Mouse (Mus musculus): ENCODE data around the gene Fam114a1.

Gene Fam114a1

GRCm38 (mm10) chr5:65003946-65004535, 34.2 kb downstream of the Fam114a1 start:
- in situ Hi-C loops (cut with MboI, MseI) = no loop called here

GRCm38 (mm10) chr5:65005251-65005650, 35.4 kb downstream of the Fam114a1 start:
- in situ Hi-C loops (cut with MboI, MseI) = no loop called here

DNA sequence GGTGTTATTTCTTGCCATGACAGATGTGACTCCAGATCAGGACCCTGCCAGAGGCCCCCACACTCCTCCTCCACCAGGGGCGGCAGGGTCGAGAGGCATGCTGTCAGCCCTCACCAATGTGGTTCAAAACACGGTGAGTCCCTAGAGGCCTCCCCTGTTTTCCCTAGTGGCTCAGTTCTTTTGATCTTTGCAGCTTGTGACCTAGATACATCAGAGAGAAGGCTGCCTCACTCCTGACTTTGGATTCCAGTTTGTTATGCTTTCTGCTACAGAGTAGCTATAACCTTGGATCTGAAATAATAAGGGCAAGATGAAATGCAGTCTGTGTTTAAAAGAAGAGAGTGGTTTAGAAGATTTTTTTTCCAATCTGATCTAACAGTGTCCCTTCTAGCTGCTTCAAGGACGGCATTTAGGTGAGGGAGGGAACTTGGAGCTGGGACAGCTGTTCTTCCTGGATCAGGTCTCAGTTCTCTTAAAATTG, 36.2 kb downstream of the Fam114a1 start:
- in situ Hi-C loops (cut with MboI, MseI) = no loop called here

DNA sequence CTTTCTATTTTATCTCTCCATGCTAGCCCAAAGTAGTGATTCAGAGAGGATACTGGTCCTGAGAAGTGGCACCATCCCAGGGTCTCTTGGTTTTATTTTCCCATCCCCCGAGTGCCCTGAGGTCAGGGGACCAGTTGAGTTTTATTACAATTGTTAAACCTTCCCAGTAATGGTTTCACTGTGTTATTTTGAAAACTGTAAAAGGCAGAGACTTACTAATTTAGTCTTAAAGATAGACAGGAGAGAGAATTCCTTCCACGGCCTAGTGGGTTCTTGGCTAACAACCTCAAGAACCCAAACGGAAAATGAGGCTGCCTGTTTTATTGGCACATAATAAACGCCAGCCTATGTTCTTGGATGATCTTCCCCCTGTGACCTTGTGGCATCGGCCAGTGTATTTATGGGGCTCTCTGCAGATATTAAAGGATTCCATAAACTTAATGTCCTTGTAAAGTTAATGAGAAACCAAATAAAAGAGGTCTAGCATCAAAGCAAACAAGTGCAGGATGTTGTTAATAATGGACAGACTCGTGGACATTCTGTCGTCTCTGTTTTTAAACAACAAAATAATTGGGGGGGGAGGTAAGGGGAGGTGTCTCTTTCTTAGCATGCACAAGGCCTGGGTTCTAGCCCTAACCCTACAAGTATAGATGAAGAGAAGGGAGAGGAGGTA, 42.2 kb downstream of the Fam114a1 start:
- in situ Hi-C loops (cut with MboI, MseI) = no loop called here

GRCm38 (mm10) chr5:65015508-65015907, 45.6 kb downstream of the Fam114a1 start:
- in situ Hi-C loops (cut with MboI, MseI) = no loop called here

DNA sequence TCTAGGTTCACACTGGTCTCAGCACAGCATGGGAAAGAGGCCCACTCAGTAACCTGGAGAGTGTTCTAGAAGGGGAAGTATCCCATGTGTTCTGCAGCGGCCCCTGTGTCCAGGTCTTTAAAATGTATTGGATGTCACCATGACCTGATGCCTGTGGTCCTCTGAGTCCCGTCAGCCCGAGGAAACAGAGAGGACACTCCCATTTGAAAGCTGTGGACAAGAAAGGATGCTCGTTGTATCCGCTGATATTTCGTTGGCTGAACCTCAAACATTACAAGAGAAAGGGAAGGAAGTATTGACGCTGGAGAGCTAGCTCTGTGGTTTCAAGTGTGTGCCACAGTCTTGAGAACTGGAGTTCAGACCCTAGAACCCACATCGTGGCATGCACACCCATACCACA, 49.2 kb downstream of the Fam114a1 start:
- in situ Hi-C loops (cut with MboI, MseI) = no loop called here

- in situ Hi-C loops (cut with MboI, MseI) = no loop called here
Observed at GRCm38 (mm10) chr5:65019823-65020222, 50.0 kb downstream of the Fam114a1 start.

DNA sequence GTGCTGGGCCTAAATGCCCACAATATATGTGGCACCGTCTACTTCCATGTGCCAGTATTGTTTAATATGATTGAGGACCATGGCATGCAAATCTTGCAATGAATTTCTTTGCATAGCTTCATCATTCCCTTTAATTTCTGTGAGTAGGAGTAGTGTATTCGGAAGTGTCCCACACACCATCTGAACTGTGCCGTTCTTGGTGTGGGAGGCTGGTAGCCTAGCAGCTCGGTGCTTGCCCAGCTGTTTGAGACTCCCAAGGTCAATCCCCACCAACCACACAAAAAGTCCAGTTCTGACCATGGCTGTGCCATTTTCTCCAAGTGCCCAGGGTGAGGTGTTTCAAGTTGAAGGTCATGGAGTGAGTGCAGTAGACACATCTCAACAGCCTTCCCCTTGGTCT, 52.1 kb downstream of the Fam114a1 start:
- in situ Hi-C loops (cut with MboI, MseI) = no loop called here

- in situ Hi-C loops (cut with MboI, MseI) = no loop called here
Observed at GRCm38 (mm10) chr5:65024641-65025040, 54.8 kb downstream of the Fam114a1 start.

GRCm38 (mm10) chr5:65025916-65026315, 56.0 kb downstream of the Fam114a1 start:
- in situ Hi-C loops (cut with MboI, MseI) = no loop called here

DNA sequence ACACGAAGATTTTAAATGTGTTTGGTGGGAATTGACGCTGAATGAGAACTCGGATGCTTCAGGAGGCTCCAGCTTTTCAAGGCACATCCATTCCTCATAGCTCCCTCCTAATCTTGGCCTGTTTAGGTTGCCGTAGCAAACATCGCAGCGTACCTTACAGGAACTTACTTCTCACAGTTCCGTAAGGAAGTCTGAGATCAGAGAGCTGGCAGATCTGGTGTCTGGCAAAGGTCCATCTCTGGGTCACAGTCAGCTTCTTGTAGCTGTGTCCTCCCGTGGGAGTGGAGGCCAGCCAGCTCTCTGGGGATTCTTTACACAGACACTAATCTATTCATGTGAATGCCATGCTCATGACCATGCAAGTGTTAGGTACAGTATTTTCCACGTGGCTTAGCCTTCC, 56.9 kb downstream of the Fam114a1 start:
- in situ Hi-C loops (cut with MboI, MseI) = no loop called here

DNA sequence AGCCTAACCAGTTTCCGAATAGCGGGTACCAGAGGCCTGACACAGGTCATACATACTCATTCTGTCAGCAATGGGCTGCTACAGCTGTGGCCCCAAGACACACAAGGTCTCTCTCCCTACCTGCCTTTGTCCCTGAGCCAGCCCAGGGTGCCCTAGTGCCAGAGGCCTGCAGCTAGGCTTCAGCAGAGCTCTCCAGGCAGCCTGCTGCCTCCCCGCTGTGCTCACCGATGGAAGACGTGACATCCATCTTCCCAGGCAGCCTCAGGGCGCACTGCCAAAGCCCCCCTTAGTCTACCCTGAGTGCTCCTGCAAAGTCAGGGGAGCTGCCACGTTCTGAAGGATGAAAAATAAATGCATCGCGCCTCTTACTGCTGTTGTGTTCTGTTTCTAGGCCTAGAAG, 58.1 kb downstream of the Fam114a1 start:
- in situ Hi-C loops (cut with MboI, MseI) = no loop called here

GRCm38 (mm10) chr5:65036597-65036996, 66.7 kb downstream of the Fam114a1 start:
- in situ Hi-C loops (cut with MboI, MseI) = no loop called here

DNA sequence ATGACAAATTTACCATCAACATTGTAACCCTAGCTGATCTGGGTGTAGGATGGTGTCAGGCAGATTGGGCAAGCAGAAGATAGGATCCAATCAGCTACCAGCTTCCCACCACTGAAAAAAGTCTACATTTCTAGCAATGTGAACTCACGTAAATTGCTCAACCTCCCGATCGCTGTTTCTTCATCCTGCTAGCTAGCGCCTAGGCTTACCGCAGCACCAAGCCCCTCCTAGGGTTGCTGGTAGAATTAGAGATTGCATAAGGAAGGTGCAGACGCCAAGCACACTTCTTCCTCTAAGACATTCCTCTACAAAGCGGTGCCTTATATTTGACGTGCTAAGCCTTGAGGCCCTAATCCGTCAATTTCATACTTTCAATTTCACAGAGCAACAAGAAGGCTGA, 68.4 kb downstream of the Fam114a1 start:
- in situ Hi-C loops (cut with MboI, MseI) = no loop called here

DNA sequence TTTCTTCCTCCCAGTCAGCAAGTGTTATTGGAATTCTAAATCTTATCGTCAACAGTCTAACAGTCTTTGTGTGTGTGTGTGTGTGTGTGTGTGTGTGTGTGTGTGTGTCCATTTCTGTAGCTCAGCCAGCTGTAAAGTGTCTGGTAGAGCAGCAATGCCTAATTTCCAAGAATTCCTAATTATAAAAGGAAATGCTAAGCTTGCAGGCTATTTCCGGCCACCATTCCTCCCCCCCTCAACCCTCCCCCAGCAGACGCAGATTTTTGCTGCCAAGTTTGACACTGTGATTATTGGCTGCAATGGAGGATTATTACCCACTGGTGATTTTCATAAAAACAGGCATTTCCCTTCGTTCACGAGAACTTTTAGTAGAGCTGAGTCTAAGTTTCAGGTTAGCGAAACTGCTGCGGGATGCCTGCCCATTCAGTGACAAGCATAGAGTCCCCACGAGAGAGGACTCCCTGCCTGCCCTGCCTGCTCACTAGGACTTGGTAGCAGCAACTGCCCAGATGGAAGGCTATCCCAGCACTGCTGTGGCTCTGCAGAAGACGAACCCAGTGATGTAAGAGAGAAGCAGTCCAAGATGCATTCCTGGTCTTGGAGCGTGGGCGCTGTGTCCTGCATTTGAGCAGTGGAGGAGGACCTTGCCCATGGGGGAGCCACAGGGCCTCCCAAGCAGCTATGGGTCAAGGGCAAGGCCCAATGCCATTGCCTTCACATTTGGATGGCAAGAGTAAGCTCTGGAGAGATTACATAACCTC, 69.1 kb downstream of the Fam114a1 start:
- in situ Hi-C loops (cut with MboI, MseI) = no loop called here

- in situ Hi-C loops (cut with MboI, MseI) = no loop called here
Observed at GRCm38 (mm10) chr5:65040463-65040862, 70.6 kb downstream of the Fam114a1 start.

GRCm38 (mm10) chr5:65043407-65043895, 73.6 kb downstream of the Fam114a1 start:
- in situ Hi-C loops (cut with MboI, MseI) = no loop called here

DNA sequence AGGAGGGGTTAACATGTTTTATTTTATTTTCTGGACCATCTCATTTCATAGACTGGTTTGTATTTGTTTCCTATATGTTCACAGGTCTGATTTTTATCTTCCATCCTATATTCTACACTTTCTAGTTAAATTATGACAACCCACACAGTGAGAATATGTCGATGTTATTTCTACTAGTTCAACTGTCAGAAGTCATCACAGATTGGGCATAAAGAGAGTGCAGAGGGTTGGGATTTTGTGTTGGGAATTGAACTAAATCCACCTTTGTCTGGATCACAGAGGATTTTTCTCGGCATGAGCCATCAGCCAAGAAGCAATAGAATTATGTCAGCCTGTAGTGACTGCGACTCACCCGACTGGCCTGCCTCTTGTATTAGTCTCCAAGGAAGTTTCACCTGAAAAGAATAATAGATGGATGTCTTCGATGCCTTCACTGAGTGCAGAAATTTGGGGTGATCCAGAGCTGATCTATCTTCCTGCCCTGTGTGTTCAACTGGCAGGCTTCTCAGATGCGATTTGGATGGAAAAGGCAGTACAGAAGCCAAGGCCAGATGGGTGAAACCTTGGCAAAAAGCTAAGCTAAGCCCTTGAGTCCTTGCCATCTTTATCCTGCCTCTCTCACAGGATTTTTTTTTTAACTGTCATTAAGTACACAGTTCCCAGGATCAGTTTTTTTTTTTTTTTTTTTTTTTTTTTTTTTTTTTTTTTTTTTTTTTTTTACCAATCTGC, 75.9 kb downstream of the Fam114a1 start:
- in situ Hi-C loops (cut with MboI, MseI) = no loop called here

DNA sequence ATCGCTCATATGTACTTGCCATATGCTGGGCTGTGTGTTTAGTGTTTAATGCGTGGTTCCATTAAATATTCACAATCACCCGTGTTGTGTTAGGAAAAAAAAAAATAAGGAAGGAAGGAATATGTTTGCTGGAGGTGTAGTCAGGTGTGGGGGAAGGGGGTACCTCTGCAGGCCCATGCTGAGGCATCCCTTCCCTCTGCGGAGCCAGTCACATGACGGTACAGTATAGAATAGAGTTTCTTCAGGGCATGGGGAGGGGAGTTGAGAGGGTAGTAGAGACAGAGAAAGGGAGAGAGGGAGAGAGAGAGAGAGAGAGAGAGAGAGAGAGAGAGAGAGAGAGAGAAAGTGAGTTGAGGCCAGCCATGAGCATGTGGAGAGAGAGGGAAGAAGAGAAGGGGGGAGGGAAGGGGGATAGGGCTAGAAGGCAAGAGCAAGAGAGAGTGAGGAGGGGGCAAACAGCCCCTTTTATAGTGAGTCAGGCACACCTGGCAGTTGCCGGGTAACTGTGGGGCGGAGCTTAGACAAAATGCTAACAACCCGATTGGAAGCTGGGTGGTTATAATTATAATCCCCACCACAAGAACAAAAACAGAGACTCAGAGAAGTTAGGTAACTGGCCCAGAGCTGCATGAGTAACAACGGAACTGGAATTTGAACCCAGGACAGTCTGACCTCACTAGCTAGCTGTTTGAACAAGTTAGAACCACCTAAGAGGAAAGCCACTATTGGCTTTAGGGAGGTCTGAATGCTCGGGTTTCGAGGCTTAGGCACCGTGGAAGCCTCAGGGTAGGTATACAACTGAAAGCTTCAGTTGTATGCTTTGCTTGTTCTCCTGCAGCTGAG, 76.8 kb downstream of the Fam114a1 start:
- in situ Hi-C loops (cut with MboI, MseI) = no loop called here

DNA sequence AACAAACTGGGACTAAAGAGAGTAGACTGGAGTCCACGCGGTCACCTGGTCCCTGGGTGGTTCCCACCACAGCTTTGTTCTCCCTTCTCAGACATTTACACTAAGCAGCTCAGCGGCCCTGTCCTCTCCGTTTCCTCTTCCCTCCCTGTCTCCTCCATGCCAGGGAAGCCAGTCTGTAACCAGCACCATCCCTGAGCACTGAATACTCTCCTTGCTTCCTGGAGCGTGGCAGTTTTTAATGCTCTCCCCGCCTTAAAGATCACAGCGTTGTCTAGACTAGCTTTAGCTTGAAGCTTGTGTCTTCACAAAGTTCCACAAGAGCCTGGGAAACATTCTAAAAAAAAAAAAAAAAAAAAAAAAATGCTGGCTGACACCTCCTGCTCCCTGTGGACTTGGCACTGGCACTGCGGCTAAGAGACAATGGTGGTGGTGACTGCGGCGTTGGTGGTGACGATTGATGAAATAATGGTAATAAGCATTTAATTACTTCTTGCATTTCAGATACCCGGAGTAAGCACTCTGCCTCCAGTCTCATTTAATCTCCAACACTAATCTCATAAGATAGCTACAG, 77.5 kb downstream of the Fam114a1 start:
- in situ Hi-C loops (cut with MboI, MseI) = no loop called here

GRCm38 (mm10) chr5:65049880-65050279, 80.0 kb downstream of the Fam114a1 start:
- in situ Hi-C loops (cut with MboI, MseI) = no loop called here

Measured in T-helper 1 cell (primary cell).